ENCODE assay signal across 8 mouse cellular contexts in the genomic region with DNA sequence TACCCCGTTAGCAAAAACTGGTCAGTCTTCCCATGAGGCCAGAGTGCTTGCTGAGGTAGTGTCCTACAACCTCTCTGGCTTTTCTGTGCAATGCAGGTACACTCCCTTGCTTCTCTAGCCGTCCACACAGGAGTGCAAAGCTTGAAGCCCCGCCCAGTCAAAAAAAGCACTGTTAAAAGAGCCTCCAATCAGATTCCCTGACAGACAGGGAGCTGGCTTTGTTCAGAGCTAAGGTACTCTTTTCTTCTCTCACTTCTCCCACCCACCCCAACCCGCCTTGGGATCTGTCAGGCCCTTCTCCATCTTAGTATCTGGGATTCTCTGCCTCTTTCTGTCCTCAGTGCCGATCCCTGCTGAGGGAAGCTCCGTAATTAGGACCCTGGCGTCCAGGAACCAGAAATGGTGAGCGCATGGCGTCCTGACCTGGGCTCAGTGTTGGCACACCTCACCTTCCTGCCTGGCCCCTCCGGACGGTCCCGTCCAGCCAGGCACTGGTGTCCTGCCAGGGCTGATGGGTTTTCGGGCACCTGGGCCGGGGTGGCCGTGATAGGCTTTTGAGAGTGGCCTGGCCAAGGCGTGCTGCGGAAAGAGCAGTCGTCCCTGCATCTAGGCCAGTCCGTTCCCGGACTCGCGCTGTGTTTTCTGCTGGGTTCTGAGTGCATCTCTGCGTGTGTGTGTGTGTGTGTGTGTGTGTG. TPM values are rescaled to one million over a fixed set of nuclear protein-coding genes. Genes with fewer than 3 reads are reported as not detected.
DNase-seq lines count a peak whose midpoint lies in the region; ATAC-seq lines count a peak whose summit lies in the region.

No protein-coding gene starts in this region.

- H3K4me1 ChIP-seq in heart, embryonic 13.5 days = 0 out of 2 replicates have a peak, but pooled peaks cover 3% of the 10 kb centered on the region
- no peaks in the 10 kb centered on the region; the same call in 1 of the 2 replicates for H3K4me1 ChIP-seq in forebrain, embryonic 12.5 days
- H3K4me1 ChIP-seq in midbrain, embryonic 11.5 days (ENCODE audit: control insufficient read depth, insufficient read depth, low read length) = no peaks in the 10 kb centered on the region; the same call in 1 of the 2 replicates

- peak overlapping the region; percentile 74 for H3K9ac ChIP-seq in heart, embryonic 13.5 days
- peak overlapping the region; percentile 68 for H3K9ac ChIP-seq in forebrain, embryonic 12.5 days
- peak overlapping the region; percentile 68 for H3K9ac ChIP-seq in midbrain, embryonic 11.5 days (ENCODE audit: low read length)

- no peaks in the 10 kb centered on the region for H3K27me3 ChIP-seq in heart, embryonic 13.5 days (replicated peaks)
- H3K27me3 ChIP-seq in forebrain, embryonic 12.5 days = no peaks in the 10 kb centered on the region
- no peaks in the 10 kb centered on the region for H3K27me3 ChIP-seq in midbrain, embryonic 11.5 days (ENCODE audit: control insufficient read depth, insufficient read depth, low read length)

- H3K36me3 ChIP-seq in heart, embryonic 13.5 days = no peaks in the 10 kb centered on the region
- no peaks in the 10 kb centered on the region for H3K36me3 ChIP-seq in forebrain, embryonic 12.5 days (replicated peaks)
- H3K36me3 ChIP-seq in midbrain, embryonic 11.5 days (ENCODE audit: control insufficient read depth, insufficient read depth, low read length) = no peaks in the 10 kb centered on the region

- no peaks in the 10 kb centered on the region for H3K9me3 ChIP-seq in heart, embryonic 13.5 days
- no peaks in the 10 kb centered on the region for H3K9me3 ChIP-seq in forebrain, embryonic 12.5 days
- H3K9me3 ChIP-seq in midbrain, embryonic 11.5 days (ENCODE audit: control insufficient read depth, low read length) = no peaks in the 10 kb centered on the region

- peak overlapping the region; percentile 81 for H3K4me2 ChIP-seq in heart, embryonic 13.5 days
- peak overlapping the region; percentile 63 for H3K4me2 ChIP-seq in forebrain, embryonic 12.5 days
- H3K4me2 ChIP-seq in midbrain, embryonic 11.5 days = peak overlapping the region; percentile 63

- 14% methylated on average over 23 of the region's 23 CpGs for WGBS in heart, embryonic 13.5 days
- 10% methylated on average over 23 of the region's 23 CpGs for WGBS in forebrain, embryonic 12.5 days
- 16% methylated on average over 23 of the region's 23 CpGs for WGBS in large intestine, adult 2 months
- WGBS in midbrain, embryonic 11.5 days = 7% methylated on average over 23 of the region's 23 CpGs

- H3K27ac ChIP-seq in heart, embryonic 13.5 days (replicated peaks) = no peak overlapping the region
- H3K27ac ChIP-seq in forebrain, embryonic 12.5 days = no peak overlapping the region
- H3K27ac ChIP-seq in midbrain, embryonic 11.5 days (ENCODE audit: low read depth, low read length) = no peak overlapping the region

- H3K4me3 ChIP-seq in heart, embryonic 13.5 days = peak overlapping the region; percentile 56
- peak overlapping the region; percentile 54 for H3K4me3 ChIP-seq in forebrain, embryonic 12.5 days (replicated peaks)
- H3K4me3 ChIP-seq in midbrain, embryonic 11.5 days (ENCODE audit: low read depth, low read length) = peak overlapping the region; percentile 44

- DNase-seq in heart, postnatal 4 days = no peak
- DNase-seq in large intestine, adult 2 months (ENCODE audit: low read depth, low spot score) = peak; percentile 16
- peak; percentile 92 for DNase-seq in midbrain, embryonic 11.5 days (ENCODE audit: low spot score, missing footprints)
- peak; percentile 40 for DNase-seq in testis, postnatal 10 days (ENCODE audit: low spot score)
- no peak for DNase-seq in frontal cortex, postnatal 25 days (ENCODE audit: low spot score in 2 of 2)

- ATAC-seq in heart, embryonic 13.5 days (ENCODE audit: extremely low read depth, insufficient number of reproducible peaks, low FRiP score, low TSS enrichment) = no peak; the same call in 1 of the 2 replicates
- ATAC-seq in cerebellum, adult (ENCODE audit: insufficient number of reproducible peaks, low FRiP score, low TSS enrichment) = peak; percentile 94
- peak; percentile 75 for ATAC-seq in forebrain, embryonic 12.5 days (ENCODE audit: low FRiP score)
- peak; percentile 71 for ATAC-seq in midbrain, embryonic 11.5 days (ENCODE audit: low FRiP score)

RNA-seq across cellular contexts. Expression of gene Zfp619, which starts 30.3 kb away (rescaled TPM):
- polyA plus RNA-seq in heart, embryonic 13.5 days (2015; fragmentation: Nextera tagmentation; extraction: Ambion mirVana) = 1.2 TPM in 2 replicates
- total RNA-seq in heart, postnatal 4 days (2021) = 1 to 10 TPM; 3.3 to 3.4 TPM
- polyA plus RNA-seq in forebrain, embryonic 12.5 days (2016; fragmentation: Nextera tagmentation; extraction: Ambion mirVana) = 4.4 and 4.6 TPM in 2 replicates
- 0.15 and 0.30 TPM in 2 replicates for polyA plus RNA-seq in large intestine, adult 2 months (2012; rRNA removed)
- 4.4 and 4.9 TPM in 2 replicates for polyA plus RNA-seq in midbrain, embryonic 11.5 days (2014; fragmentation: Nextera tagmentation; extraction: Ambion mirVana)

Comparison
In these comparisons a context has a peak if more than half of its experiments do, and no peak if none do; other contexts are left out.
1. DNase-seq: peak in large intestine, adult 2 months (single experiment), midbrain, embryonic 11.5 days (single experiment) and testis, postnatal 10 days (single experiment); none in heart, postnatal 4 days (single experiment) and frontal cortex, postnatal 25 days (0 of 2).
2. Peak in every context shown above with its lines, with median percentiles within 50 percentile points of each other: H3K4me2 ChIP-seq, H3K4me3 ChIP-seq and H3K9ac ChIP-seq.